Comparison of ENCODE assay signal across 8 mouse cellular contexts in genomic region chr17:27554062-27554960, GRCm38 (mm10). TPM values are rescaled to one million over a fixed set of nuclear protein-coding genes. Genes with fewer than 3 reads are reported as not detected.
DNase-seq lines count a peak whose midpoint lies in the region; ATAC-seq lines count a peak whose summit lies in the region.

No protein-coding gene starts in this region.

- DNase-seq in lung, postnatal 25 days (ENCODE audit: low spot score): no peak
- no peak for DNase-seq in retina, embryonic 14.5 days (ENCODE audit: low spot score)
- DNase-seq in frontal cortex, postnatal 10 days (ENCODE audit: low spot score in 2 of 2): no peak
- no peak for DNase-seq in cerebellum, adult 11 months

- H3K4me2 ChIP-seq in lung, embryonic 15.5 days: peak overlapping the region; percentile 91
- H3K4me2 ChIP-seq in embryonic facial prominence, embryonic 13.5 days: peak overlapping the region; percentile 78
- H3K4me2 ChIP-seq in kidney, embryonic 15.5 days: peak overlapping the region; percentile 90
- peak overlapping the region; percentile 84 for H3K4me2 ChIP-seq in neural tube, embryonic 13.5 days

- peak overlapping the region; percentile 98 for H3K27ac ChIP-seq in lung, embryonic 15.5 days
- H3K27ac ChIP-seq in embryonic facial prominence, embryonic 13.5 days: peak overlapping the region; percentile 97
- peak overlapping the region; percentile 98 for H3K27ac ChIP-seq in kidney, embryonic 15.5 days
- H3K27ac ChIP-seq in neural tube, embryonic 13.5 days (replicated peaks): peak overlapping the region; percentile 96

- peak overlapping the region; percentile 90 for H3K4me3 ChIP-seq in lung, embryonic 15.5 days
- H3K4me3 ChIP-seq in embryonic facial prominence, embryonic 13.5 days: peak overlapping the region; percentile 85
- peak overlapping the region; percentile 86 for H3K4me3 ChIP-seq in kidney, embryonic 15.5 days (replicated peaks)
- H3K4me3 ChIP-seq in neural tube, embryonic 13.5 days: peak overlapping the region; percentile 87; the same call in 1 of the 2 replicates

- no peaks in the 10 kb centered on the region for H3K27me3 ChIP-seq in lung, embryonic 15.5 days
- H3K27me3 ChIP-seq in embryonic facial prominence, embryonic 13.5 days: no peaks in the 10 kb centered on the region
- H3K27me3 ChIP-seq in kidney, embryonic 15.5 days: no peaks in the 10 kb centered on the region
- peaks cover 12% of the 10 kb centered on the region for H3K27me3 ChIP-seq in neural tube, embryonic 13.5 days

- no peaks in the 10 kb centered on the region for H3K9me3 ChIP-seq in lung, embryonic 15.5 days
- no peaks in the 10 kb centered on the region for H3K9me3 ChIP-seq in embryonic facial prominence, embryonic 13.5 days
- H3K9me3 ChIP-seq in kidney, embryonic 15.5 days (replicated peaks): no peaks in the 10 kb centered on the region
- H3K9me3 ChIP-seq in neural tube, embryonic 13.5 days: no peaks in the 10 kb centered on the region

- peak overlapping the region; percentile 51 for H3K9ac ChIP-seq in lung, embryonic 15.5 days
- H3K9ac ChIP-seq in embryonic facial prominence, embryonic 13.5 days: peak overlapping the region; percentile 94
- H3K9ac ChIP-seq in kidney, embryonic 15.5 days: peak overlapping the region; percentile 90
- peak overlapping the region; percentile 95 for H3K9ac ChIP-seq in neural tube, embryonic 13.5 days

- H3K36me3 ChIP-seq in lung, embryonic 15.5 days: no peaks in the 10 kb centered on the region
- no peaks in the 10 kb centered on the region for H3K36me3 ChIP-seq in embryonic facial prominence, embryonic 13.5 days
- no peaks in the 10 kb centered on the region for H3K36me3 ChIP-seq in kidney, embryonic 15.5 days
- no peaks in the 10 kb centered on the region for H3K36me3 ChIP-seq in neural tube, embryonic 13.5 days

- peaks cover 39% of the 10 kb centered on the region for H3K4me1 ChIP-seq in lung, embryonic 15.5 days
- H3K4me1 ChIP-seq in embryonic facial prominence, embryonic 13.5 days: peaks cover 35% of the 10 kb centered on the region
- peaks cover 45% of the 10 kb centered on the region for H3K4me1 ChIP-seq in kidney, embryonic 15.5 days
- peaks cover 41% of the 10 kb centered on the region for H3K4me1 ChIP-seq in neural tube, embryonic 13.5 days (replicated peaks)

- WGBS in lung, embryonic 15.5 days: 50% methylated on average over 20 of the region's 20 CpGs
- WGBS in embryonic facial prominence, embryonic 13.5 days: 37% methylated on average over 20 of the region's 20 CpGs
- 48% methylated on average over 20 of the region's 20 CpGs for WGBS in kidney, embryonic 15.5 days
- WGBS in neural tube, embryonic 13.5 days: 44% methylated on average over 20 of the region's 20 CpGs

- ATAC-seq in lung, embryonic 15.5 days (ENCODE audit: borderline replicate concordance, extremely low read depth, low FRiP score, low TSS enrichment): no peak
- ATAC-seq in embryonic facial prominence, embryonic 13.5 days (ENCODE audit: insufficient number of reproducible peaks, insufficient read depth, low FRiP score, low TSS enrichment, low read depth): no peak
- ATAC-seq in kidney, embryonic 15.5 days (replicated peaks; ENCODE audit: low FRiP score): no peak
- no peak for ATAC-seq in neural tube, embryonic 13.5 days (ENCODE audit: low read depth)

RNA-seq across cellular contexts. Expression of gene Hmga1, which starts 2.0 kb away (rescaled TPM):
- 238 and 240 TPM in 2 replicates for polyA plus RNA-seq in lung, embryonic 15.5 days (2015; fragmentation: Nextera tagmentation; extraction: Ambion mirVana)
- polyA plus RNA-seq in embryonic facial prominence, embryonic 13.5 days (2015; fragmentation: Nextera tagmentation; extraction: Ambion mirVana): 227 and 258 TPM in 2 replicates
- polyA plus RNA-seq in kidney, embryonic 15.5 days (2015; fragmentation: Nextera tagmentation; extraction: Ambion mirVana): 250 and 269 TPM in 2 replicates
- 121 and 127 TPM in 2 replicates for polyA plus RNA-seq in neural tube, embryonic 13.5 days (2015; fragmentation: Nextera tagmentation; extraction: Ambion mirVana)

RNA-seq across cellular contexts. Expression of gene AI413582, which starts 11.2 kb away (rescaled TPM):
- 20.1 and 21.4 TPM in 2 replicates for polyA plus RNA-seq in lung, embryonic 15.5 days (2015; fragmentation: Nextera tagmentation; extraction: Ambion mirVana)
- polyA plus RNA-seq in embryonic facial prominence, embryonic 13.5 days (2015; fragmentation: Nextera tagmentation; extraction: Ambion mirVana): 21.2 and 21.4 TPM in 2 replicates
- 14.1 and 17.3 TPM in 2 replicates for polyA plus RNA-seq in kidney, embryonic 15.5 days (2015; fragmentation: Nextera tagmentation; extraction: Ambion mirVana)
- polyA plus RNA-seq in neural tube, embryonic 13.5 days (2015; fragmentation: Nextera tagmentation; extraction: Ambion mirVana): 41.3 and 46.0 TPM in 2 replicates

RNA-seq across cellular contexts. Expression of gene Grm4, which starts 33.1 kb away (rescaled TPM):
- polyA plus RNA-seq in lung, embryonic 15.5 days (2015; fragmentation: Nextera tagmentation; extraction: Ambion mirVana): 0.06 and 0.07 TPM in 2 replicates
- polyA plus RNA-seq in embryonic facial prominence, embryonic 13.5 days (2015; fragmentation: Nextera tagmentation; extraction: Ambion mirVana): 0.25 and 0.38 TPM in 2 replicates
- 1.0 and 1.2 TPM in 2 replicates for polyA plus RNA-seq in kidney, embryonic 15.5 days (2015; fragmentation: Nextera tagmentation; extraction: Ambion mirVana)
- 3.5 and 4.3 TPM in 2 replicates for polyA plus RNA-seq in neural tube, embryonic 13.5 days (2015; fragmentation: Nextera tagmentation; extraction: Ambion mirVana)
